Mouse (Mus musculus) thymus, postnatal 10 days (tissue): ENCODE measurements at regions not wholly inside any gene's neighbourhood (a gene's known extent, or its start where the extent isn't known, plus 50 kb on each side); places are given as distances from the start of the nearest gene placed in this dataset.
"Not testable (repeated sequence)": the region's sequence is repeated elsewhere in the genome, so short reads cannot be mapped to it uniquely, and the experiment has no call there.

ENCODE experiments used
- DNase-seq, 2 experiments: peaks; one replicate each; pipeline ENCODE4 v3.0.0; 2021; ENCODE audit warnings: low spot score in 2 of 2

GRCm38 (mm10) chr5:3141841-3142240, 199.4 kb upstream of the Cdk6 start:
- not testable (repeated sequence) for DNase-seq

- peak in 1 of 2 experiments; percentile 3 for DNase-seq
Measured at GRCm38 (mm10) chr5:3146544-3147295, 194.6 kb upstream of the Cdk6 start.

GRCm38 (mm10) chr5:3149886-3150285, 191.4 kb upstream of the Cdk6 start:
- not testable (repeated sequence) for DNase-seq

GRCm38 (mm10) chr5:3150766-3151165, 190.5 kb upstream of the Cdk6 start:
- DNase-seq = not testable (repeated sequence)

- not testable (repeated sequence) for DNase-seq
Measured at GRCm38 (mm10) chr5:3151534-3152148, 189.6 kb upstream of the Cdk6 start.

GRCm38 (mm10) chr5:3152149-3152865, 189.0 kb upstream of the Cdk6 start:
- peak in 1 of 2 experiments; percentile 7 for DNase-seq

GRCm38 (mm10) chr5:3165511-3165910, 175.8 kb upstream of the Cdk6 start:
- DNase-seq = not testable (repeated sequence)

- DNase-seq = not testable (repeated sequence)
Measured at GRCm38 (mm10) chr5:3166496-3166895, 174.8 kb upstream of the Cdk6 start.

GRCm38 (mm10) chr5:3193592-3193991, 147.7 kb upstream of the Cdk6 start:
- peak; percentile 11 to 28 for DNase-seq

GRCm38 (mm10) chr5:3197952-3198841, 143.1 kb upstream of the Cdk6 start:
- no peak for DNase-seq

- not testable (repeated sequence) for DNase-seq
Measured at GRCm38 (mm10) chr5:3198869-3199550, 142.3 kb upstream of the Cdk6 start.

- not testable (repeated sequence) for DNase-seq
Measured at GRCm38 (mm10) chr5:3206160-3206559, 135.1 kb upstream of the Cdk6 start.

GRCm38 (mm10) chr5:3208293-3208692, 133.0 kb upstream of the Cdk6 start:
- not testable (repeated sequence) for DNase-seq

- no peak for DNase-seq
Measured at GRCm38 (mm10) chr5:3211284-3211683, 130.0 kb upstream of the Cdk6 start.

- DNase-seq = no peak
Measured at GRCm38 (mm10) chr5:3216053-3216452, 125.2 kb upstream of the Cdk6 start.

- no peak for DNase-seq
Measured at GRCm38 (mm10) chr5:3219230-3219629, 122.1 kb upstream of the Cdk6 start.

- no peak for DNase-seq
Measured at GRCm38 (mm10) chr5:3219770-3220169, 121.5 kb upstream of the Cdk6 start.

GRCm38 (mm10) chr5:3223819-3224218, 117.5 kb upstream of the Cdk6 start:
- DNase-seq = not testable (repeated sequence)

- DNase-seq = not testable (repeated sequence)
Measured at GRCm38 (mm10) chr5:3224392-3225054, 116.8 kb upstream of the Cdk6 start.

GRCm38 (mm10) chr5:3225358-3225757, 115.9 kb upstream of the Cdk6 start:
- not testable (repeated sequence) for DNase-seq
